Mouse (Mus musculus): ENCODE results near the gene Dnajb4. TPM values are rescaled to one million over a fixed set of nuclear protein-coding genes. Genes with fewer than 3 reads are reported as not detected.

The Dnajb4 gene
- polyA plus RNA-seq, 1 experiment from 2014 or later = 50.4 TPM

- ATAC-seq (ENCODE audit: low read depth) = no peak
- 79% methylated on average over 2 of the region's 2 CpGs for WGBS
- no peaks in the 10 kb centered on the region for H3K36me3 ChIP-seq (ENCODE audit: control insufficient read depth, insufficient read depth, low read length)
These were observed 38.9 kb downstream of the Dnajb4 start for GRCm38 (mm10) chr3:152171236-152171635.

GRCm38 (mm10) chr3:152170407-152170806, 39.7 kb downstream of the Dnajb4 start:
- no peak overlapping the region for H3K4me3 ChIP-seq (ENCODE audit: low read depth, low read length)
- H3K27me3 ChIP-seq (ENCODE audit: control insufficient read depth, insufficient read depth, low read length) = no peaks in the 10 kb centered on the region
- H3K36me3 ChIP-seq (ENCODE audit: control insufficient read depth, insufficient read depth, low read length) = no peaks in the 10 kb centered on the region
- H3K9me3 ChIP-seq (ENCODE audit: control insufficient read depth, low read length) = no peaks in the 10 kb centered on the region
- no peak overlapping the region for H3K27ac ChIP-seq (ENCODE audit: low read depth, low read length)
- WGBS = 39% methylated on average over 1 of the region's 1 CpGs
- peaks cover 4% of the 10 kb centered on the region; the same call in 1 of the 2 replicates for H3K4me1 ChIP-seq (ENCODE audit: control insufficient read depth, insufficient read depth, low read length)
- no peak for ATAC-seq (ENCODE audit: low read depth)
- no peak overlapping the region for H3K4me2 ChIP-seq (ENCODE audit: low read depth, low read length)
- no peak overlapping the region for H3K9ac ChIP-seq (replicated peaks; ENCODE audit: low read depth, low read length)

More at GRCm38 (mm10) chr3:152171236-152171635, 38.9 kb downstream of the Dnajb4 start:
- Histone ChIP-seq H3K4me1 (ENCODE audit: control insufficient read depth, insufficient read depth, low read length) (no peaks in the 10 kb centered on the region; the same call in 1 of the 2 replicates), H3K27ac (ENCODE audit: low read depth, low read length) (no peak overlapping the region), H3K4me3 (ENCODE audit: low read depth, low read length) (no peak overlapping the region), H3K9ac (replicated peaks; ENCODE audit: low read depth, low read length) (no peak overlapping the region), H3K9me3 (ENCODE audit: control insufficient read depth, low read length) (no peaks in the 10 kb centered on the region), H3K4me2 (ENCODE audit: low read depth, low read length) (no peak overlapping the region), H3K27me3 (ENCODE audit: control insufficient read depth, insufficient read depth, low read length) (no peaks in the 10 kb centered on the region)

GRCm38 (mm10) chr3:152168007-152168406, 42.1 kb downstream of the Dnajb4 start:
- 94% methylated on average over 10 of the region's 10 CpGs for WGBS
- H3K9ac ChIP-seq (replicated peaks; ENCODE audit: low read depth, low read length) = no peak overlapping the region

GRCm38 (mm10) chr3:152166699-152167451, 43.2 kb downstream of the Dnajb4 start:
- peak; percentile 57 for ATAC-seq (ENCODE audit: low read depth)
- Histone ChIP-seq H3K27ac (ENCODE audit: low read depth, low read length) (peak overlapping the region; percentile 34; the same call in 1 of the 2 replicates), H3K4me2 (ENCODE audit: low read depth, low read length) (peak overlapping the region; percentile 80), H3K4me1 (ENCODE audit: control insufficient read depth, insufficient read depth, low read length) (peaks cover 7% of the 10 kb centered on the region; the same call in 1 of the 2 replicates), H3K27me3 (ENCODE audit: control insufficient read depth, insufficient read depth, low read length) (no peaks in the 10 kb centered on the region), H3K9me3 (ENCODE audit: control insufficient read depth, low read length) (no peaks in the 10 kb centered on the region), H3K36me3 (ENCODE audit: control insufficient read depth, insufficient read depth, low read length) (no peaks in the 10 kb centered on the region), H3K9ac (replicated peaks; ENCODE audit: low read depth, low read length) (peak overlapping the region; percentile 37; the same call in 1 of the 2 replicates), H3K4me3 (ENCODE audit: low read depth, low read length) (peak overlapping the region; percentile 64)
- 8% methylated on average over 28 of the region's 29 CpGs for WGBS

More at GRCm38 (mm10) chr3:152168007-152168406, 42.1 kb downstream of the Dnajb4 start:
- Histone ChIP-seq H3K9me3 (ENCODE audit: control insufficient read depth, low read length) (no peaks in the 10 kb centered on the region), H3K27me3 (ENCODE audit: control insufficient read depth, insufficient read depth, low read length) (no peaks in the 10 kb centered on the region), H3K4me2 (ENCODE audit: low read depth, low read length) (no peak overlapping the region), H3K4me1 (ENCODE audit: control insufficient read depth, insufficient read depth, low read length) (peaks cover 7% of the 10 kb centered on the region; the same call in 1 of the 2 replicates), H3K36me3 (ENCODE audit: control insufficient read depth, insufficient read depth, low read length) (no peaks in the 10 kb centered on the region), H3K27ac (ENCODE audit: low read depth, low read length) (no peak overlapping the region), H3K4me3 (ENCODE audit: low read depth, low read length) (no peak overlapping the region)
- no peak for ATAC-seq (ENCODE audit: low read depth)

- Histone ChIP-seq H3K4me2 (ENCODE audit: low read depth, low read length) (peak within 1 kb of the TSS; percentile 80), H3K27me3 (ENCODE audit: control insufficient read depth, insufficient read depth, low read length) (no peaks in the 10 kb centered on the region), H3K27ac (ENCODE audit: low read depth, low read length) (peak within 1 kb of the TSS; percentile 34), H3K9me3 (ENCODE audit: control insufficient read depth, low read length) (no peaks in the 10 kb centered on the region), H3K4me1 (ENCODE audit: control insufficient read depth, insufficient read depth, low read length) (peaks cover 7% of the 10 kb centered on the region; the same call in 1 of the 2 replicates), H3K9ac (replicated peaks; ENCODE audit: low read depth, low read length) (peak within 1 kb of the TSS; percentile 83), H3K36me3 (ENCODE audit: control insufficient read depth, insufficient read depth, low read length) (no peaks in the 10 kb centered on the region), H3K4me3 (ENCODE audit: low read depth, low read length) (peak within 1 kb of the TSS; percentile 64)
- ATAC-seq (ENCODE audit: low read depth) = no peak
- 4% methylated on average over 10 of the region's 10 CpGs for WGBS
These were observed 44.0 kb downstream of the Dnajb4 start, which contains the start of gene Gipc2 for GRCm38 (mm10) chr3:152166099-152166423. Gene Gipc2 (minus strand): TSS chr3:152166230.

- WGBS = 2% methylated on average over 51 of the region's 53 CpGs
These were observed 44.6 kb downstream of the Dnajb4 start for GRCm38 (mm10) chr3:152165351-152166098.

GRCm38 (mm10) chr3:152165014-152165350, 45.1 kb downstream of the Dnajb4 start:
- Histone ChIP-seq H3K4me1 (ENCODE audit: control insufficient read depth, insufficient read depth, low read length) (peaks cover 7% of the 10 kb centered on the region; the same call in 1 of the 2 replicates), H3K9me3 (ENCODE audit: control insufficient read depth, low read length) (no peaks in the 10 kb centered on the region), H3K27me3 (ENCODE audit: control insufficient read depth, insufficient read depth, low read length) (no peaks in the 10 kb centered on the region), H3K9ac (replicated peaks; ENCODE audit: low read depth, low read length) (peak overlapping the region; percentile 83), H3K36me3 (ENCODE audit: control insufficient read depth, insufficient read depth, low read length) (no peaks in the 10 kb centered on the region), H3K4me2 (ENCODE audit: low read depth, low read length) (peak overlapping the region; percentile 80), H3K4me3 (ENCODE audit: low read depth, low read length) (peak overlapping the region; percentile 64), H3K27ac (ENCODE audit: low read depth, low read length) (no peak overlapping the region)
- no peak; the same call in 1 of the 2 replicates for ATAC-seq (ENCODE audit: low read depth)
- 28% methylated on average over 9 of the region's 9 CpGs for WGBS

More at GRCm38 (mm10) chr3:152165351-152166098, 44.6 kb downstream of the Dnajb4 start:
- H3K27me3 ChIP-seq (ENCODE audit: control insufficient read depth, insufficient read depth, low read length) = no peaks in the 10 kb centered on the region
- H3K4me2 ChIP-seq (ENCODE audit: low read depth, low read length) = peak overlapping the region; percentile 80
- no peaks in the 10 kb centered on the region for H3K9me3 ChIP-seq (ENCODE audit: control insufficient read depth, low read length)
- H3K27ac ChIP-seq (ENCODE audit: low read depth, low read length) = peak overlapping the region; percentile 23
- peak overlapping the region; percentile 64 for H3K4me3 ChIP-seq (ENCODE audit: low read depth, low read length)
- H3K36me3 ChIP-seq (ENCODE audit: control insufficient read depth, insufficient read depth, low read length) = no peaks in the 10 kb centered on the region
- ATAC-seq (ENCODE audit: low read depth) = peak; percentile 81
- H3K9ac ChIP-seq (replicated peaks; ENCODE audit: low read depth, low read length) = peak overlapping the region; percentile 83
- H3K4me1 ChIP-seq (ENCODE audit: control insufficient read depth, insufficient read depth, low read length) = peaks cover 7% of the 10 kb centered on the region; the same call in 1 of the 2 replicates

GRCm38 (mm10) chr3:152163320-152163719, 46.8 kb downstream of the Dnajb4 start:
- no peak overlapping the region for H3K4me2 ChIP-seq (ENCODE audit: low read depth, low read length)
- no peak overlapping the region for H3K9ac ChIP-seq (replicated peaks; ENCODE audit: low read depth, low read length)
- no peaks in the 10 kb centered on the region for H3K9me3 ChIP-seq (ENCODE audit: control insufficient read depth, low read length)
- no peak overlapping the region for H3K27ac ChIP-seq (ENCODE audit: low read depth, low read length)
- no peaks in the 10 kb centered on the region for H3K27me3 ChIP-seq (ENCODE audit: control insufficient read depth, insufficient read depth, low read length)
- no peak overlapping the region for H3K4me3 ChIP-seq (ENCODE audit: low read depth, low read length)
- no peak for ATAC-seq (ENCODE audit: low read depth)
- 93% methylated on average over 8 of the region's 8 CpGs for WGBS
- peaks cover 7% of the 10 kb centered on the region; the same call in 1 of the 2 replicates for H3K4me1 ChIP-seq (ENCODE audit: control insufficient read depth, insufficient read depth, low read length)
- no peaks in the 10 kb centered on the region for H3K36me3 ChIP-seq (ENCODE audit: control insufficient read depth, insufficient read depth, low read length)

- no peak overlapping the region for H3K27ac ChIP-seq (ENCODE audit: low read depth, low read length)
- no peak overlapping the region for H3K4me2 ChIP-seq (ENCODE audit: low read depth, low read length)
- H3K9ac ChIP-seq (replicated peaks; ENCODE audit: low read depth, low read length) = no peak overlapping the region
- no peaks in the 10 kb centered on the region for H3K9me3 ChIP-seq (ENCODE audit: control insufficient read depth, low read length)
- no peaks in the 10 kb centered on the region for H3K36me3 ChIP-seq (ENCODE audit: control insufficient read depth, insufficient read depth, low read length)
- WGBS = 68% methylated on average over 4 of the region's 4 CpGs
- peaks cover 2% of the 10 kb centered on the region; the same call in 1 of the 2 replicates for H3K4me1 ChIP-seq (ENCODE audit: control insufficient read depth, insufficient read depth, low read length)
- ATAC-seq (ENCODE audit: low read depth) = no peak
- H3K4me3 ChIP-seq (ENCODE audit: low read depth, low read length) = no peak overlapping the region
- H3K27me3 ChIP-seq (ENCODE audit: control insufficient read depth, insufficient read depth, low read length) = no peaks in the 10 kb centered on the region
These were observed 49.5 kb downstream of the Dnajb4 start for GRCm38 (mm10) chr3:152160607-152161006.

Data from neural tube, embryonic 14.5 days (tissue).